Mouse (Mus musculus) ES-Bruce4 (cell line): ENCODE results near the gene Cmip. TPM values are rescaled to one million over a fixed set of nuclear protein-coding genes. Genes with fewer than 3 reads are reported as not detected.
A peak's percentile ranks its signal among the peaks of the same experiment; 100 is the strongest.

Experiments
- H3K27ac ChIP-seq: 2 replicates; pipeline ENCODE4 v1.5.1; 2012; ENCODE audit warnings: low read length, inconsistent platforms; ENCODE audit not compliant: insufficient read depth
- H3K27me3 ChIP-seq: 2 replicates; pipeline ENCODE4 v1.6.1; 2012; ENCODE audit warnings: mild to moderate bottlenecking, low read length, inconsistent platforms; ENCODE audit not compliant: control insufficient read depth, poor library complexity, insufficient read depth, severe bottlenecking
- H3K36me3 ChIP-seq: 2 replicates; pipeline ENCODE4 v1.6.1; 2012; ENCODE audit warnings: inconsistent platforms, mild to moderate bottlenecking, low read length, moderate library complexity; ENCODE audit not compliant: control insufficient read depth, poor library complexity, insufficient read depth, severe bottlenecking
- H3K4me1 ChIP-seq: one replicate; pipeline ENCODE4 v1.8.1; 2011; ENCODE audit warnings: low read length; ENCODE audit not compliant: control insufficient read depth, insufficient read depth
- H3K4me3 ChIP-seq: 2 replicates; pipeline ENCODE4 v1.5.1; 2011; ENCODE audit warnings: low read depth, mild to moderate bottlenecking, low read length
- H3K9ac ChIP-seq: 2 replicates; pipeline ENCODE4 v1.6.1; 2012; ENCODE audit warnings: low read depth, mild to moderate bottlenecking, inconsistent platforms; ENCODE audit not compliant: poor library complexity, severe bottlenecking
- H3K9me3 ChIP-seq: replicated peaks from 2 replicates; pipeline ENCODE4 v1.6.1; 2012; ENCODE audit warnings: mild to moderate bottlenecking, low read length, inconsistent platforms; ENCODE audit not compliant: control insufficient read depth, poor library complexity, insufficient read depth, severe bottlenecking
- CTCF ChIP-seq: IDR thresholded peaks from one replicate; pipeline ENCODE4 v1.8.1; 2011; ENCODE audit warnings: low read depth, low read length
- EP300 ChIP-seq: IDR thresholded peaks from 2 replicates; pipeline ENCODE4 v1.6.1; 2011; ENCODE audit warnings: low read depth, low read length; ENCODE audit not compliant: insufficient read depth
- POLR2A ChIP-seq: IDR thresholded peaks from one replicate; pipeline ENCODE4 v1.8.1; 2011; ENCODE audit warnings: low read length; ENCODE audit not compliant: insufficient read depth
- polyA plus RNA-seq: library from polyadenylated mRNA; stranded (reverse); fragments of >200 nt; gene quantifications from 2 replicates; pipeline ENCODE4 v1.2.4, GENCODE M21; 2011; ENCODE audit warnings: low read depth; ENCODE audit not compliant: missing spikeins, insufficient read depth, insufficient read length

Cmip gene
- polyA plus RNA-seq, 1 experiment, result 67.9 TPM

DNA sequence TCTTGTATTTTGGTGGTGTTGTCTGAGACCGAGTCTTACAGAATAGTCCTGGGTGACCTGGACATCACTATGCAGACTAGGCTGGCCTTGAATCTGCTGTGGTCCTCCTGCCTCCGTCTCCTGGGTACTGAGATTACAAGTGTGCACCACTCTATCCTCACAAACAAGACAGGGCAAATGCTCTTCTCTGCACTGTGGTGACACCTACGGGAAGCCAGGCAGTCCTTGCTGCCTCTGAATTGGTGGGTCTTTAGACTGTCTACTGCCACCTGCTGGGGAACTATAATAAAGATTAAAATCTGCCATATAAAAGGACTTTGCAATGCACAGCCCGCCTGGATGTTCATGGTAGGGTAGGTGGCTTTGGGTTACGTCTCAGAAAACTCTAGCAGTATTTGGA, 208.4 kb downstream of the Cmip start:
- no peaks in the 10 kb centered on the region for H3K4me1 ChIP-seq
- peak overlapping the region; percentile 40; the same call in 1 of the 2 replicates for H3K27ac ChIP-seq
- TF ChIP-seq EP300 (no peak), CTCF (peak; percentile 98)
- H3K4me3 ChIP-seq, result no peak overlapping the region
- no peaks in the 10 kb centered on the region for H3K27me3 ChIP-seq
- no peaks in the 10 kb centered on the region for H3K9me3 ChIP-seq
- no peak overlapping the region for H3K9ac ChIP-seq
- H3K36me3 ChIP-seq, result no peaks in the 10 kb centered on the region

DNA sequence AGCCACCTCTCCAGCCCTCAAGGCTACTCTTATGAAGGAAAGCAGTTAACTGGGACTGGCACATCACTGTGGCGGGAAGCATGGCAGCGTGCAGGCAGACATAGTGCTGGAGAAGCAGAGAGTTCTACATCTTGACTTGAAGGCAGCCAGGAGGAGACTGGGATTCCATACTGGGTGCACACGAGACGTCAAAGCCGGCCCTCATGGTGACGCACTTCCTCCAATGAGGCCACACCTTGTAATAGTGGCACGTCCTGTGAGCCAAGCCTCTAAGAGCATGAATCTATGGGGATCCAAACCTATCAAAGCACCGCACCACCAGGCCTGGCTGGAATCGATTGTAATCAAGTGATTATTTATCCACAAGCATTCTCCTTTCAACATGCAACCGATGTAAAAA, 210.6 kb downstream of the Cmip start:
- H3K9me3 ChIP-seq, result no peaks in the 10 kb centered on the region
- H3K9ac ChIP-seq, result no peak overlapping the region
- H3K27me3 ChIP-seq, result no peaks in the 10 kb centered on the region
- no peak overlapping the region for H3K4me3 ChIP-seq
- TF ChIP-seq POLR2A (no peak), EP300 (no peak), CTCF (no peak)
- H3K36me3 ChIP-seq, result no peaks in the 10 kb centered on the region
- no peak overlapping the region for H3K27ac ChIP-seq
- no peaks in the 10 kb centered on the region for H3K4me1 ChIP-seq

DNA sequence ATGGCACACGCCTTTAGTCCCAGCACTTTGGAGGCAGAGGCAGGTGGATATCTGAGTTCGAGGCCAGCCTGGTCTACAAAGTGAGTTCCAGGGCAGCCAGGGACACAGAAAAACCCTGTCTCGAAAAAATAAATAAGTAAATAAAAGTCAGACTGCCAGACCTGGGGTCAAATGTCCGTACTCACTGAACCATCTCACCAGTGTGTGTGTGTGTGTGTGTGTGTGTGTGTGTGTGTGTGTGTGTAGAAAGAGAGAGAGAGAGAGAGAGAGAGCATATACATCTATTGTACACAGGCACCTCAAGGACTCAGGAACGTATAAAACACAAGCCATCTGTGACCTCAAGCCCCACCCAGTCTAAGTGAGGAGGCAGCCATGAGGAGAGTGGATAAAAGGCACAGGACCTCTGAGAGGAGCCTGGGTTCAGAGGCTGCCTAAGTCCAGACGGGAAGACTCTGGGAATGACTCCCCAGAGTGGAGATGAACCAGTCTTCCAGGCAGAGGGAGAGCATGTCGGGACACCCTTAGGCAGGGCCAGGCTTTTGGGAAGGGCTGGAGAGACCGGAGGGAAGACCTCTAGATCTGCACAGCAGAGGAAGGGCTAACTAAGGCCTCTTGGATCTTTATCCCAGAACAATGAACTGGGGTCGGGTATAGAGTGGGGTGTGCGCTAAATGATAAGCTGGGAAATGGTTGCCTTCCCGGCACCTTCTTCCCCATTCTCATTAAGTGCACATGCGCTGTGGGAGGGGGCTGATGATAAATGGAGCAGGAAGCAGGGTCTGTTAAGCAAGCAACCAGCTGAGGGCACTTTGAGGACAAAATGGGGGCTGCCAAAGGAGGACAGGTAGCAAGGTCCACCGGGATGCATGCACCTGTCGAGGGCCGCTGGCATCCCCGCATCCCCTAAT, 212.8 kb downstream of the Cmip start:
- no peaks in the 10 kb centered on the region for H3K27me3 ChIP-seq
- H3K4me1 ChIP-seq, result no peaks in the 10 kb centered on the region
- no peaks in the 10 kb centered on the region for H3K36me3 ChIP-seq
- no peak overlapping the region for H3K9ac ChIP-seq
- H3K9me3 ChIP-seq, result no peaks in the 10 kb centered on the region
- TF ChIP-seq POLR2A (no peak), CTCF (no peak), EP300 (no peak)
- no peak overlapping the region for H3K27ac ChIP-seq
- H3K4me3 ChIP-seq, result peak overlapping the region; percentile 12; the same call in 1 of the 2 replicates

DNA sequence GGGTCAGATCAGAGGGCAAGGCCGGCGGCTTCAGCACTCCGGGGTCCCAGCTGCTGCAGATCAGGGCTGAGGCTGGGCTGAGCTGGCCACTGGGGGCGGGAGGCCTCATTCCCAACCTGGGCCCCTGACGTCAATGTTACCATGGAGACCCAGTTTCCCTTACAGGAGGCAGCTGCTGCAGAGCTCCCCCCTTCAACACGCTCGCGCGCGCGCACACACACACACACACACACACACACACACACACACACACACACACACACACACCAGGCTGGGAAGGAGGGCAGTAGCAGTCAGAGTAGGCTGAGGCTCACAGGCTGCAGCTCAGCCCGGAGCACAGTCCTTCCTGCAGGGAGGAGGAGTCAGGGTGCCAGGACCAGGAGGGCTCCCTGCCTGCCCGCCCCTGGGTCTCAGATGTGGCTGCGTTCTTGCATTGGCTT, 213.5 kb downstream of the Cmip start:
- Histone ChIP-seq H3K9ac (no peak overlapping the region), H3K36me3 (no peaks in the 10 kb centered on the region), H3K9me3 (no peaks in the 10 kb centered on the region), H3K27me3 (no peaks in the 10 kb centered on the region), H3K4me1 (no peaks in the 10 kb centered on the region), H3K27ac (no peak overlapping the region), H3K4me3 (peak overlapping the region; percentile 48)
- TF ChIP-seq POLR2A (no peak), CTCF (no peak), EP300 (no peak)

DNA sequence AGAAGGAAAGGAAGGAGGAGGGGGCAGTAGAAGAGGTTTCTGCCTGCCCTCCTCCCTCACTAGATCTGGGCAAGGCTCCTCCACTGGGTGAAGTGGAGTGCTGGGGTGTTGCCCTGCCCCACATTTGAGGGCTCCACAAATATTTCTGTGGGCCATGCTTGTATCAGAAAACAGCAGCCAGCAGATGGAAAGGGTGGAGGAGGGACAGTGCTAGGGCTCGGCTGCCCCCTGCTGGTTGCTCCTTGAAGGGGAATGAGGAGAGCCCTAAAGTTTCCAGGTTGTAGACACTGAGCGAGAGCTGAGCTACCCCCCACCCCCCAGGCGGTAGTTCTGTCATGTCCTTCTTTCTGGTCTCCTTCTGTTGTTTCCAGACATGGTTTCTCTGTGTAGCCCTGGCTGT, 214.3 kb downstream of the Cmip start:
- H3K27me3 ChIP-seq, result no peaks in the 10 kb centered on the region
- no peaks in the 10 kb centered on the region for H3K4me1 ChIP-seq
- TF ChIP-seq CTCF, result peak; percentile 92
- no peak for TF ChIP-seq EP300
- H3K4me3 ChIP-seq, result no peak overlapping the region
- H3K9ac ChIP-seq, result no peak overlapping the region
- no peaks in the 10 kb centered on the region for H3K36me3 ChIP-seq
- no peaks in the 10 kb centered on the region for H3K9me3 ChIP-seq
- no peak overlapping the region for H3K27ac ChIP-seq

DNA sequence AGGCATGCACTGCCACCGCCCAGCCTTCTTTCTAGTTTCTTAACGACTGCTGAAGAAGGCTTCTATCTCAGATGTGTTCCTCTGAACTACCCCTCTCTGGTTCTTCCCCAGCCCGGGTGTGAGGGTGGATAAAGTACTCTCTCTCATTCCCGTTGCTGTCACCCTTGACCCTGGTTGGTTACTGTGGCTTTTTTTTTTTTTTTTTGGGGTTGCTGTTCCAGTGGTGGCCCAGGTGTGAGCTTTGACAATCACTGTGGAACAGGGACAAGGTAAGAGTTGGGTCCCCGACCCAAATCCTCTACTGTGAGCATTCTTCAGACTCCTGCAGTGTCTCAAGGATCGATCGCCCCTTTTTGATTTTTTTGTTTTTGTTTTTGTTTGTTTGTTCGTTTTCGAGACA, 214.8 kb downstream of the Cmip start:
- Histone ChIP-seq H3K9me3 (no peaks in the 10 kb centered on the region), H3K27ac (no peak overlapping the region), H3K4me3 (no peak overlapping the region), H3K36me3 (no peaks in the 10 kb centered on the region), H3K4me1 (no peaks in the 10 kb centered on the region), H3K9ac (no peak overlapping the region), H3K27me3 (no peaks in the 10 kb centered on the region)
- TF ChIP-seq CTCF (no peak), POLR2A (no peak), EP300 (no peak)
